Mouse (Mus musculus) kidney, embryonic 14.5 days (tissue): ENCODE measurements around the gene 1190007I07Rik. TPM values are rescaled to one million over a fixed set of nuclear protein-coding genes. Genes with fewer than 3 reads are reported as not detected.
A peak's percentile ranks its signal among the peaks of the same experiment; 100 is the strongest.
"Not testable (repeated sequence)": the region's sequence is repeated elsewhere in the genome, so short reads cannot be mapped to it uniquely, and the experiment has no call there.

Experiments used
- ATAC-seq: fragments of 200-750 bp; cut with Nextera tagmentation; 2 replicates; pipeline ENCODE4 v1.8.0; 2017; ENCODE audit warnings: moderate number of reproducible peaks, mild to moderate bottlenecking, moderate TSS enrichment, moderate library complexity; ENCODE audit not compliant: low FRiP score, low TSS enrichment
- H3K27ac ChIP-seq: fragments of 300-500 bp; sonication (generic); 2 replicates; pipeline ENCODE4 v1.5.1; 2014; ENCODE audit warnings: low read depth, mild to moderate bottlenecking, low read length, moderate library complexity, mixed read lengths
- H3K27me3 ChIP-seq: fragments of 300-500 bp; sonication (generic); 2 replicates; pipeline ENCODE4 v1.6.1; 2014; ENCODE audit warnings: mild to moderate bottlenecking, low read length; ENCODE audit not compliant: control insufficient read depth, insufficient read depth
- H3K36me3 ChIP-seq: fragments of 300-500 bp; sonication (generic); 2 replicates; pipeline ENCODE4 v1.6.1; 2014; ENCODE audit warnings: low read length, mixed read lengths; ENCODE audit not compliant: control insufficient read depth, insufficient read depth
- H3K4me1 ChIP-seq: fragments of 300-500 bp; sonication (generic); 2 replicates; pipeline ENCODE4 v1.6.1; 2014; ENCODE audit warnings: low read length, mixed read lengths; ENCODE audit not compliant: control insufficient read depth, insufficient read depth
- H3K4me2 ChIP-seq: fragments of 300-500 bp; sonication (generic); replicated peaks from 2 replicates; pipeline ENCODE4 v1.6.1; 2014; ENCODE audit warnings: low read depth, mild to moderate bottlenecking, low read length
- H3K4me3 ChIP-seq: fragments of 300-500 bp; sonication (generic); 2 replicates; pipeline ENCODE4 v1.5.1; 2014; ENCODE audit warnings: mild to moderate bottlenecking, low read length
- H3K9ac ChIP-seq: fragments of 300-500 bp; sonication (generic); 2 replicates; pipeline ENCODE4 v1.6.1; 2014; ENCODE audit warnings: low read depth, mild to moderate bottlenecking, low read length, moderate library complexity
- H3K9me3 ChIP-seq: fragments of 300-500 bp; sonication (generic); 2 replicates; pipeline ENCODE4 v1.6.1; 2016; ENCODE audit warnings: low read length; ENCODE audit not compliant: control insufficient read depth
- WGBS: fragments of 180-500 bp; shearing (Covaris S2); extraction: QIAGEN DNeasy Blood & Tissue Kit; methylation state at CpG from one replicate; pipeline ENCODE4 v1.1.7; 2014; 5-methylcytosine and 5-hydroxymethylcytosine counted together
- polyA plus RNA-seq: library from polyadenylated mRNA; unstranded; fragments of >200 nt; fragmentation: Nextera tagmentation; extraction: Ambion mirVana; gene quantifications from 2 replicates; pipeline ENCODE4 v1.2.1, GENCODE M21; 2014

1190007I07Rik gene
- polyA plus RNA-seq, 1 experiment from 2014 or later: 56.2 TPM

- 83% methylated on average over 7 of the region's 7 CpGs for WGBS
- ATAC-seq: no peak
- Histone ChIP-seq H3K9ac (peak overlapping the region; percentile 89; the same call in 1 of the 2 replicates), H3K4me2 (peak overlapping the region; percentile 90), H3K36me3 (peaks cover 8% of the 10 kb centered on the region; the same call in 1 of the 2 replicates), H3K4me3 (peak overlapping the region; percentile 85; the same call in 1 of the 2 replicates), H3K4me1 (peaks cover 14% of the 10 kb centered on the region), H3K27ac (no peak overlapping the region), H3K27me3 (no peaks in the 10 kb centered on the region), H3K9me3 (no peaks in the 10 kb centered on the region)
These were observed 8.1 kb upstream of the 1190007I07Rik start for GRCm38 (mm10) chr10:82631133-82631532.

GRCm38 (mm10) chr10:82630497-82630896, 7.5 kb upstream of the 1190007I07Rik start:
- H3K4me1 ChIP-seq: peaks cover 14% of the 10 kb centered on the region
- H3K4me3 ChIP-seq: peak overlapping the region; percentile 85
- no peaks in the 10 kb centered on the region for H3K27me3 ChIP-seq
- ATAC-seq: no peak
- 0 out of 2 replicates have a peak overlapping the region, but pooled peaks have one; percentile 69 for H3K27ac ChIP-seq
- 15% methylated on average over 7 of the region's 7 CpGs for WGBS
- H3K4me2 ChIP-seq: peak overlapping the region; percentile 90
- H3K36me3 ChIP-seq: peaks cover 8% of the 10 kb centered on the region; the same call in 1 of the 2 replicates
- no peaks in the 10 kb centered on the region for H3K9me3 ChIP-seq
- peak overlapping the region; percentile 89 for H3K9ac ChIP-seq

GRCm38 (mm10) chr10:82629586-82630255, 6.7 kb upstream of the 1190007I07Rik start, which contains the start of gene Tdg:
Tdg (plus strand) TSS chr10:82629828.
- H3K4me3 ChIP-seq: peak within 1 kb of the TSS; percentile 85
- peak within 1 kb of the TSS; percentile 91 for H3K4me2 ChIP-seq
- not testable (repeated sequence) for H3K36me3 ChIP-seq, H3K9me3 ChIP-seq, H3K27me3 ChIP-seq
- ATAC-seq: peak; percentile 97
- H3K4me1 ChIP-seq: peaks cover 14% of the 10 kb centered on the region
- under 1% methylated on average over 62 of the region's 78 CpGs for WGBS
- peak within 1 kb of the TSS; percentile 89 for H3K9ac ChIP-seq
- peak within 1 kb of the TSS; percentile 93 for H3K27ac ChIP-seq

- Histone ChIP-seq H3K9ac (peak overlapping the region; percentile 89), H3K4me1 (peaks cover 14% of the 10 kb centered on the region), H3K4me2 (peak overlapping the region; percentile 91), H3K9me3 (no peaks in the 10 kb centered on the region), H3K4me3 (peak overlapping the region; percentile 85), H3K27ac (peak overlapping the region; percentile 93), H3K36me3 (peaks cover 8% of the 10 kb centered on the region; the same call in 1 of the 2 replicates), H3K27me3 (no peaks in the 10 kb centered on the region)
- 3% methylated on average over 11 of the region's 11 CpGs for WGBS
- peak; percentile 73 for ATAC-seq
These were observed 6.1 kb upstream of the 1190007I07Rik start for GRCm38 (mm10) chr10:82629111-82629585.

- 4% methylated on average over 2 of the region's 2 CpGs for WGBS
- peak; percentile 9 for ATAC-seq
- H3K4me1 ChIP-seq, H3K9me3 ChIP-seq, H3K27me3 ChIP-seq, H3K36me3 ChIP-seq: not testable (repeated sequence)
- H3K27ac ChIP-seq: peak overlapping the region; percentile 79; the same call in 1 of the 2 replicates
- H3K4me2 ChIP-seq: peak overlapping the region; percentile 57
- peak overlapping the region; percentile 77 for H3K9ac ChIP-seq
- H3K4me3 ChIP-seq: peak overlapping the region; percentile 69
These were observed 515 bp upstream of the 1190007I07Rik start for GRCm38 (mm10) chr10:82623553-82623932.

GRCm38 (mm10) chr10:82622235-82622634, 793 bp downstream of the 1190007I07Rik start:
- ATAC-seq: no peak
- H3K4me2 ChIP-seq: peak overlapping the region; percentile 57
- H3K36me3 ChIP-seq: no peaks in the 10 kb centered on the region
- H3K4me3 ChIP-seq: peak overlapping the region; percentile 69
- no peak overlapping the region for H3K27ac ChIP-seq
- H3K9ac ChIP-seq: peak overlapping the region; percentile 77
- 26% methylated on average over 9 of the region's 9 CpGs for WGBS
- H3K4me1 ChIP-seq: no peaks in the 10 kb centered on the region
- H3K9me3 ChIP-seq: no peaks in the 10 kb centered on the region
- no peaks in the 10 kb centered on the region for H3K27me3 ChIP-seq

- H3K4me2 ChIP-seq, H3K9me3 ChIP-seq, H3K4me3 ChIP-seq, H3K27me3 ChIP-seq, H3K27ac ChIP-seq, H3K9ac ChIP-seq, H3K36me3 ChIP-seq, H3K4me1 ChIP-seq, ATAC-seq: not testable (repeated sequence)
- WGBS: 73% methylated on average over 4 of the region's 4 CpGs
These were observed 28.6 kb downstream of the 1190007I07Rik start for GRCm38 (mm10) chr10:82594421-82594820.

GRCm38 (mm10) chr10:82589673-82590072, 33.4 kb downstream of the 1190007I07Rik start:
- 86% methylated on average over 9 of the region's 9 CpGs for WGBS
- not testable (repeated sequence) for H3K27ac ChIP-seq, H3K4me1 ChIP-seq, H3K9ac ChIP-seq, H3K27me3 ChIP-seq, H3K9me3 ChIP-seq, ATAC-seq, H3K4me3 ChIP-seq, H3K4me2 ChIP-seq, H3K36me3 ChIP-seq

GRCm38 (mm10) chr10:82571091-82571490, 51.9 kb downstream of the 1190007I07Rik start:
- H3K27ac ChIP-seq, H3K4me2 ChIP-seq, H3K9me3 ChIP-seq, H3K27me3 ChIP-seq, H3K4me3 ChIP-seq, H3K4me1 ChIP-seq, ATAC-seq, H3K36me3 ChIP-seq, H3K9ac ChIP-seq: not testable (repeated sequence)
- 94% methylated on average over 11 of the region's 11 CpGs for WGBS
